Mouse (Mus musculus): ENCODE measurements around the gene Pald1.

- no peak for TF ChIP-seq CTCF (IDR thresholded peaks at IDR 0.05; ENCODE audit: extremely low read depth, insufficient read depth, insufficient read length, insufficient replicate concordance)
- TF ChIP-seq POLR2A (IDR thresholded peaks at IDR 0.05; ENCODE audit: low read depth, low read length), result no peak
Observed at GRCm38 (mm10) chr10:61305928-61306590, 77.3 kb downstream of the Pald1 start.

Measured in spleen, adult 2 months (tissue).